Mouse (Mus musculus) cerebellum, adult 9-10 months (tissue): ENCODE data around the gene Strn3.
A peak's percentile ranks its signal among the peaks of the same experiment; 100 is the strongest.

Experiments
- DNase-seq: peaks from one replicate; pipeline ENCODE4 v3.0.0; 2022

Gene Strn3

GRCm38 (mm10) chr12:51691845-51692632, at the start of gene Strn3:
Gene Strn3 (minus strand): TSS chr12:51691897.
- DNase-seq, result peak; percentile 96

GRCm38 (mm10) chr12:51736807-51737206, 45.1 kb upstream of the Strn3 start:
- no peak for DNase-seq

- no peak for DNase-seq
Observed at GRCm38 (mm10) chr12:51736381-51736780, 44.7 kb upstream of the Strn3 start.

GRCm38 (mm10) chr12:51735840-51736271, 44.2 kb upstream of the Strn3 start:
- DNase-seq, result no peak

GRCm38 (mm10) chr12:51734605-51735211, 43.0 kb upstream of the Strn3 start:
- no peak for DNase-seq

GRCm38 (mm10) chr12:51729827-51730226, 38.1 kb upstream of the Strn3 start:
- no peak for DNase-seq

- DNase-seq, result no peak
Observed at GRCm38 (mm10) chr12:51729058-51729457, 37.4 kb upstream of the Strn3 start.

- DNase-seq, result no peak
Observed at GRCm38 (mm10) chr12:51721836-51722235, 30.1 kb upstream of the Strn3 start.

GRCm38 (mm10) chr12:51718617-51719016, 26.9 kb upstream of the Strn3 start:
- no peak for DNase-seq

GRCm38 (mm10) chr12:51712685-51713084, 21.0 kb upstream of the Strn3 start:
- DNase-seq, result peak; percentile 56

- DNase-seq, result no peak
Observed at GRCm38 (mm10) chr12:51710154-51710553, 18.5 kb upstream of the Strn3 start.

- no peak for DNase-seq
Observed at GRCm38 (mm10) chr12:51709741-51710140, 18.0 kb upstream of the Strn3 start.

GRCm38 (mm10) chr12:51708941-51709686, 17.4 kb upstream of the Strn3 start:
- no peak for DNase-seq

GRCm38 (mm10) chr12:51706673-51707235, 15.1 kb upstream of the Strn3 start:
- DNase-seq, result no peak

- no peak for DNase-seq
Observed at GRCm38 (mm10) chr12:51705778-51706177, 14.1 kb upstream of the Strn3 start.

GRCm38 (mm10) chr12:51704572-51704971, 12.9 kb upstream of the Strn3 start:
- DNase-seq, result no peak

- DNase-seq, result no peak
Observed at GRCm38 (mm10) chr12:51703859-51704258, 12.2 kb upstream of the Strn3 start.

- DNase-seq, result no peak
Observed at GRCm38 (mm10) chr12:51701723-51702122, 10.0 kb upstream of the Strn3 start.

- no peak for DNase-seq
Observed at GRCm38 (mm10) chr12:51699623-51700393, 8.1 kb upstream of the Strn3 start.

- no peak for DNase-seq
Observed at GRCm38 (mm10) chr12:51696157-51696556, 4.5 kb upstream of the Strn3 start.

- no peak for DNase-seq
Observed at GRCm38 (mm10) chr12:51694966-51695365, 3.3 kb upstream of the Strn3 start.

GRCm38 (mm10) chr12:51694096-51694495, 2.4 kb upstream of the Strn3 start:
- no peak for DNase-seq

GRCm38 (mm10) chr12:51693419-51693818, 1.7 kb upstream of the Strn3 start:
- DNase-seq, result no peak
